Mouse (Mus musculus) left cerebral cortex, postnatal 36 days (tissue): ENCODE data around the gene Snx19. TPM values are rescaled to one million over a fixed set of nuclear protein-coding genes. Genes with fewer than 3 reads are reported as not detected.
A peak's percentile ranks its signal among the peaks of the same experiment; 100 is the strongest.

ENCODE experiments used
- DNase-seq, 2 experiments: peaks; one replicate each; pipeline ENCODE4 v3.0.0; 2021 to 2022; ENCODE audit warnings: low spot score in 2 of 2, mixed read lengths in 1 of 2
- intact Hi-C: fragments of 180-260 bp; cut with DNase I; formaldehyde crosslinking; loops from one replicate; pipeline ENCODE4 v1.15.1; 2025
- total RNA-seq, 2 experiments: library from RNA; stranded (reverse); gene quantifications; 2 replicates each; pipeline ENCODE4 v1.2.3; 2021

The Snx19 gene
- total RNA-seq, result 10 to 100 TPM; 43.9 to 45.7 TPM

DNA sequence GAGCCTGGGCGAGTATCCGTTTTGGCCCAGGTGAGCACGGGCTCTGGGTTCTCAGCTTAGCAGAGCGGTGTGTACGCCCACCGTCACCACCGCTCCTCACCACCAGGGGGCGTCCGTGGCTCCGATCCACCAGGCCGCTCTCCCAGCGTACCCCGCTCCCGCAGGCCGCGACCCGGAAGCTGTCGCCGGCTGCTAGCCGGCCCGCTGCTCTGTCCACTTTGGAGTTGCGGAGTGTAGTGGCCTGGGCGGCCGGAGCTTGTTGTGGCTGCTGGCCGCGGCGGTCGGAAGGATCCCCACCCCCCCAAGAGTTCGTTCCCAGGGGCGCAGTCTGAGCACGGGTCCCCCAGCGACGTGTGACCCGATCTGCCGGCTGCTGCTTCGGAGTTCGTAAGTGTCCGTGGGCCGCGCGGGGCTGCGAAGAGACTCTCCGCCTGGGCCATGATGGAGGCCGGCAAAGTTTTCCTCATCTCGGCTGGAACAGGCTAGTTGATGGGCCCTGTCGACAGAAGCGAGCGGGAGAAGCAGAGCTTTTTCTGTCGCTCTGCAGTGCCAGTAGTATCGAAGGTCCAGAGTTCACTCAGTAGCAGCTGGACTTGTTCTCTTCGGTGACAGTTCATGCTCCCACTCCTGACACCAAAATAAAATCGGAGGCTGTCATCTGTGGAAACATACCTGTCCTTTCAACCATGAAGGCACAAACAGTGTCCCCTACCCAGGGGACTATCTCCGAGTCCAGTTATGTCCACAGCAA is at the start of gene Snx19:
TSS of gene Snx19 (plus strand) at position 227 of the 751 bp plus-strand sequence.
- DNase-seq, result peak; percentile 92
- intact Hi-C loops, result no loop called here

DNA sequence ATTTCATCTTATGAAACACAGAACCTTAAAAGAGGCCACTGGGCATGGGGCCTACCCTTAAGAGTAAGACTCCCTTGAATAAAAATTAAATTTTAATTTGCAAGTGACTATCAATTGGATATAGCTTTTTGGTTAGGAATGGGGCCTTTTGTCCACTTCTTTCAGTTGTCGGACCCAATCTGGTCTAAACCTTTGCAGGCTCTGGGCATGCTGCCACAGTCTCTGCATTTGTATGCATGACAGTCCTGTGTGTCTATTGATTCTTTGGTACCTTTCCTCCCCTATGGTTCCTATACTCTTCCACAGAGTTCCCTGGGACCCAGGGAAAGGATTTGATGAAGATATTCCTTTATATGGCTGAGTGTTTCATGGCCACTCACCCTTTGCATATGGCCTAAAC is 26.1 kb upstream of the Snx19 start:
- no peak for DNase-seq
- intact Hi-C loops, result no loop called here

DNA sequence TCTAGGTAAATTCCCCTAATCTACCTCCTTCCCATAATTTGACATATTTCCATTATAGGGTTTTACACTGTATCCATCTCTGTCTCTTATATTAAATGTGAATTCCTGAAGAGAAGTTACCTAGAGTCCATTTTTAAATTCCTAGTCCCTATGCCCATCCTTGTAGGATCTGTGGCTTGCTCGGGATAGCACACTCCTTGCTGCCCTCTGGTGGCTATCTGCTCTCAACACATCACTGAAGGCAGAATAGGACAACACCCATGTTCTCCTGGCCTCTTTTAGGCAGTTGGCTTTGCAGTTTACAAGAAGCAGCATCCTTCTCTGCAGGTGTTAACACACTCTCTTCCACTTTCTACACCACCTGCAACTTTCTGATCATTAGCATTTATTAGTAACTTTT is 4.0 kb upstream of the Snx19 start:
- no peak for DNase-seq
- intact Hi-C loops, result loop anchor here (5.0 kb wide), 1 partner anchor 761 kb away; no protein-coding TSS in a partner anchor

DNA sequence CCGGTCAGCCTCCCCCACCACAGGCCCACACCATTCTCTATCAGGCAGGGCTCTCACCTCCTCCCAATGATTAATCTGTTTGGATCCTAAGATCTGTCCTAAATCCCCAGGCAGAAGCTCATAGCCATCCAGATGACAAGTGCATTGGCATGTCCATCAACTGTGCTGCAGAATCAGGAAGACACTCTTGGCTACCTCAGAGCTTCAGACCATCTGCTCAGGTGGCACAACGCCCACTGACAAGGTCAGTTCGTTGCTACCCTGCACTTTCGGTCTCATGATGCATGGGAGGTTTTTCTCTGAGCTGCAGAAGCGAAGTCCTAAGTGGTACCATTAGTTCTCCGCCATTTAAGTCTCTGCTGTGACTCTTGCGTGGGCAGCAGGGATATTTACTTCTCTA is 1.7 kb upstream of the Snx19 start:
- intact Hi-C loops, result no loop called here
- no peak for DNase-seq

DNA sequence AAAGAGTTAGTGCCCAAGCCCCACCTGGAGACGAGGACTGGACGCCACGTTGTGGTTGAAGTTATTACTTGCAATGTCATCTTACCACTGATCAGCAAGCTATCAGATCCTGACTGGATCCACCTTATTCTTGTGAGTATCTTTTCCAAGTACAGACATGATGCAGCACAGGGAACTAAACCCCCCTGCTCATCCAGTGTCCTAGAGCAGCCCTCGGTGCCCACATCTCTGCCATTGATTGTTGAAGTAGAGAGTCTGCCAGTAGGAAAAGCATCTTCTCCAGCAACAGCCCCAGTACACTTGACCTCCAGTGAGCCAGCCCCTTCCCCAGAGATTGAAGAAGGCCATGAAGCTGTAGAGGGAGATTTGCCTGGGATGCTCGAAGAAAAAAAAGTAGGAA is 1.3 kb downstream of the Snx19 start:
- intact Hi-C loops, result no loop called here
- no peak for DNase-seq

DNA sequence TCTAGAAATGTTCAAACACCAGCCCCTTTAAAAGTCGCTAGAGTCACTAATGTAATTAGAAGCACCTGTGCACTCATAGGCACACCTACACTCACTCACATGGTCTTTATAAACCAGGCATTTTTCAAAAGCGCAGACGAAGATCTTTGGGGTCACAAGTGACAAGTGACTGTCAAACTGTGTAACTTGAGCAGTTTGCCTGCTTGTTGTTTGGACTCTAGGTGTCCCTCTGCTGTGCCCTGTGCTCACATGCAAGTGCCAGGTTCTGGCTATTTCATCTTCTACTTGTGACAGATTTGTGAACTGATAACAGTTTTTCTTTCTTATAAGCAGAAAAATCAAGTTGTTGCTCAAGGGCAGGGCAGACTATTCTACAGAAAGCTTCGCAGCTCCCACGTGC is 3.5 kb downstream of the Snx19 start:
- no peak for DNase-seq
- intact Hi-C loops, result no loop called here

DNA sequence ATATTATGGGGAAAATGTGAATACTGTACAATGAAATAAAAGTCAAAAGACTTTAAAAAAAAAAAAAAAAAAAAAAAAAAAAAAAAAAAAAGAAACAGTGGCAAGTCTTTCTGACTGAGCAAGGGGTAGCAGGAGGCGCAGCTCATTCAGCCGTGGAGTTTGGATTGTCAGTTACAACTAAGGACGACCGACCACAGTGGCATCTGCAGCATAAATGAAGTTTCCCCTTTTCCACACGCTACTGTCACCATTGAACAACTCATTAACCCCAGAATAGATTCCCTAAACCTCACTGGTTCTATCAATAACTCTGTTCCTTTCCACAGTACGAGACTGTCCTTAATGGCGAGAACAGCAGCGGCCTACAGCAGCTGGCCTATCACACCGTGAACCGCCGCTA is 5.0 kb downstream of the Snx19 start:
- no peak for DNase-seq
- intact Hi-C loops, result no loop called here

DNA sequence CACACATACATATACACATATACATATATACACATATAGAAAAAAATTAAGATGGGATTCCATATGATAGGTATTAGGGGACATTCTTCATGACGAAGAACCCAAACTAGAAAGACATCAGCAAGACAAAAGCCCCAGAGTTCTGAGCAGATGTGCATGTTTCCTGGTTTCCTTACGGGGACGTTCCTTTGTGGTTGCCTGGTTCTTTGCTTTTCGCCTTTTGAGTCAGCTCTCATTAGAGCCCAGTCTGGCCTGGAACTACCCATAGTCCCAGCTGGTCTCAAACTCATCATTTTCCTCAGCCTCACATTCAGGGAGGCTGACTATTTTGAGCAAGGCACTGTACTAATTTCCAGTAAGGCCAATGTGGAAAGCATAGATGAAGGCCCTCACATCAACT is 7.0 kb downstream of the Snx19 start:
- DNase-seq, result no peak
- intact Hi-C loops, result no loop called here

DNA sequence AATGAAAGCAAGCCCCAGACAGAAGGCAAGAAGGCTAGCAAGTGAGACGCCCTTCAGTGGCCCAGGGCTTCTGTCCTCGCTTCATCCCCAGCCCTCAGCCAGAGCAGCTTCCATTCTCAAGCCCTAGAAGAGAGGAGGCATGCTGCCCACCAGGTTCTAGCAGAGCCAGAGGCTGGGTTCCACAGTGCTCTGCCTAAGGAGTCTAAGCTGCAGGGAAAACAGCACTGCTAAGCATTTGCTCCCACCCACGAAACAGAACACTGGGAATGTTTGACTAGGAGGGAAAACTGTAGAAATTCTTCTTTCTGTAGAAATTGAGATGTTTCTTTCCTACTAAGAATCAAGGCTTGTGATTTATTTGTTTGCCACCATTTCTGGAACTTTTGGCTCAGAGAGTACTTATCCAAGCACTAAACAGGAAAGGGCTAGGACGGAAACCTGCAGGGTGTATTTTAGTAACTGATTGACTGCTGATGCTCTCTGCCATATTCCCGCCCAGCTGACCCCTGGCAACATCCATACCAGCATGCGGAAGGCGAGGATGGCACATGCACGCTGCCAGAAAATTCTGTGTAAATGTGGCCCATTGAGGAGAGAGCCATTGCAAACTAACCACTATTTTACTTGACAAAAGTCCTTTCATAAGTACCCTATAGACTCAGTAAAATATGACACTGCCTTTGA is 9.1 kb downstream of the Snx19 start:
- intact Hi-C loops, result no loop called here
- no peak for DNase-seq

DNA sequence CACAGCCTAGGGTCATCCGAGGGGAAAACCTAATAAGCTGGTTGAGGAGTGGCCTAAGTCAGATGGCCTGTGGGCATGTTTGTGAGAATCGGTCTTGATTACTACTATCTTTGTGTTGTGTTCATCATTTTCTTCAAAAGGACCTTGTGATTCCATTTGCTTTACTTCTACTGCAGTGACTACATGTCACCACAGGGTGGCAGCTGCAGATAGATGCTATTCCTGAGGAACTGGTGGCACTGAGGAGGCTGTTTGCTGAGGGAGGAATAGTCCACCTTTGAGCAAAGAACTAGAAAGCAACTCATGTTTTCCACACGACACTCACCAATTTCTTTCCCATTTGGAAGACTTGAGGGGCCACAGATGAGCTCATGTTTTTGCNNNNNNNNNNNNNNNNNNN is 11.6 kb downstream of the Snx19 start:
- no peak for DNase-seq
- intact Hi-C loops, result no loop called here

DNA sequence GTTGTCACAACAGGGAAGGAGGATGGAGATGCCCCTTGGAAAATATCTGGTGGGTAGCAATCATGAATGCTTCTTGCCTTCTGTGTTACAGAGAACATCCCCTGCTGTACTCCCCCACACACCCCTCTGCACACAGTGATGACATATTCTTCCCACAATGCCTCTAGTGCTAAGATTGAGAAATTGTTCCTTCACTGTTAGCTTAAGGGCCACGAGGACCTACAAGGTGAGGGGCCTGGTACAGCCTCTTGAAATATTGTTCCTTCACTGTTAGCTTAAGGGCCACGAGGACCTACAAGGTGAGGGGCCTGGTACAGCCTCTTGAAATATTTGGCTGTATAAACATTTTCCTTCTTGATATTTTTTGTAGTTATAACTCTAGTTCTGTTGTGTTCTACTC is 14.9 kb downstream of the Snx19 start:
- intact Hi-C loops, result loop anchor here (5.0 kb wide), 1 partner anchor 646 kb away; no protein-coding TSS in a partner anchor
- no peak for DNase-seq

DNA sequence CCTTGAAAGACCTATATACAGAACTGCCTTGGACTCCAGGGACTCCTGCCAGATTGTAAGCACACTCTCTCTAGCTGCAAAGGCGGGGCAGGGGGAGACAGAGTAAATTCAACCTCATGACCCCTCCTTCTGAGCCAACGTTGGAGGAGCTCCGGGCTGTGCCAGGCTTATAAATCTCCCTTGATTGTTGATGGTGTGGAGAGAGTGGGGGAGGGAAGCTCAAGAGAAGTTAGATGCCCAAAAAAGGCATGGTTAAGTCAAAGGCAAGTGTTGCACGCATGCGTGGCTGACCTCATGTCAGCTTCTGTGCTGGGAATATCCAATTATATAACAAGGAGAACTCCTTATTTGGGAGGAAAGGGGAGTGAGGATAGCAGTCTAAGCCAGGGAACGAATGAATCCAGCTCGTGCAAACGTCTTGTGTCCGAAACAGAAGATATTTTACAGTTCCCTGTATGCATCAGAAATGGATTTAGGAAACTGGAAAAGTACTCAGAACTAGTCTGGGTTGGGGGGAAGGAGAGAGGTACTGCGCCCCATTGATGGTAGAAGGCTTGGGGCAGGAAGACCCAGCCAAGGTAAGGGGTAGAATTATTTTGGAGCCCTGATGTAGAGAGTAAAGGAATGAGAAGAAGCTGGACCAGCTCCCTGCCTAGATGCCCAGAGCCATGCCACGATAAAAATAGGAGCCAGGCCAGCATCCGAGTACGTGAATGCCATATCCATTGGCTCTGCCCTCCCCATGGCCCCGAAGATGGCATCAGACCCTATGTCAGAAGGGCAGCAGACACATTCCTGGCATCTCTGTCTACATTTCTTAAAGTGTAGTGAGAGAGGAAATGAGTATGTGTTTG is 18.6 kb downstream of the Snx19 start:
- intact Hi-C loops, result no loop called here
- no peak for DNase-seq

DNA sequence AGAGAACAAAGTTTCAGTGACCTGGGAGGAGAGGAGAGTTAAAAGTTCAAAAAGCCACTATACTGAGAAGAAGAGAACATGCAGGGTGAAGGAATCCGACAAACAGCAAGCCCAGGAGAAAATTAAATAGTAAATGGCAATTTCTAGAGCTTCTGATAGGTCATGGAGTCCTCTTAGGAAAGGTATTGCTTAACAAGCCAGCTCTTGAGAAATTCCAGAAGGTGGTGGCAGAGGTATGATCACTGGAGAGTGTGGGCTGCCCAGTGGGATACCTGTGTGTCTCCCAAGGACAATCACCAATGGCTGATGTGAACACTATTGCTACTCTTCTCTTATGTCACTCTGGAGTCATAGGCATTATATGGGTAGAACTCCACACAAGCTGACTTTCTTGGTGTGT is 19.2 kb downstream of the Snx19 start:
- no peak for DNase-seq
- intact Hi-C loops, result no loop called here

DNA sequence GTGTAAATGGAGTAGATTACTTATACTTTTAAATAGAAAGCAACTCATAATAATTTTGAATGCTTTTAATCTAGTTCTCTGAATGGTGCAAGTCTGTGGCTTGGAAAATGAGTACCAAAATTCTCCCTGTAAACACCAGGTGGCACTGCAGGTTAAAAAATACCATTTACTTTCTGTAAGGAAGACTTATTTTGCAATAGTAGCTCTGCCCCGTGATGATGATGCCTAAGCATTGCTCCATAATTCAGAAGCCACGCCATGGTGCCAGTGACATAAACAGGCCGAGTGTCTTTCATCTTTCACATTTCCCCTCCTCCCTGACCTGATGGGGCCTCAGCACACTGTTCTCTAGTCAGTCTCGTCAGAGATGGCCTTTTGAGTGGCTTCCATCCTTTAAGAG is 21.6 kb downstream of the Snx19 start:
- DNase-seq, result no peak
- intact Hi-C loops, result no loop called here

DNA sequence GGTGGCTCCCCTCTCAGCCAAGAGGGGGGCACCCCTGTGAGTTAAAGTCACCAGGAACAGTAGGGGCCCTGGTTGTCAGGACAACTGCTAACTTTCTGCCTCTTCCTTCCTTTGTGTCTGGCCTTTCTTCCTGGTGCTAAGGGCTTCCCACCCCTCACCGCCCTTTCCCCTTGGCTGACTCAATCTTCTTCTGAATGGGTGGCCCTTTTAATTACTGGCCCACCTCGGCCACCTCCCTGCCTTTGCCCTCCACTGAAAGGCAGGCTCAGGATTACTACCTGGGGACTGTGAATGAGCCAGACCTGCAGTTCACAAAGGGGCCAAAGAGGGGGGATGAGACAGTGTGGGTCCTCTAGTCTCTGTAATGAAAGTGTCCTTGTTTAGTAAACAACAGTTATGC is 23.0 kb downstream of the Snx19 start:
- no peak for DNase-seq
- intact Hi-C loops, result no loop called here

DNA sequence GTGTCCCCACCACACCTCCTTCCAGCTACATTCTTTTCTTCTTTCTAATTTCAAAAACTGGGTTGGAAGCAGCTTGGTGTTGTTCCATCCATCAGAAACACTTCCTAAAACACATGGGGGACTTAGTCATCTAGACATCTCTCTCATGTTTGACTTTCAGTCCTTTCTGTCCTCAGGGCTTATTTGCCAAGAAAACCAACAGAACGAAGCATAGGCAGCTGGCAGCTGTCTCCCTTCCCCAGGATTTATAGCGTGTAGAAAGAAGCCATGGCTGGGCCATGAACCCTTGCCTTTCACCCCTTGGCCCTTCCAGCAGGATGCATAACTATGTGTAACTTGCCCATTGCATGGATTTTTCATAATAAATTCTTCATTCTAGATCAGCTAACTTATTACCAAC is 23.9 kb downstream of the Snx19 start:
- intact Hi-C loops, result no loop called here
- no peak for DNase-seq

DNA sequence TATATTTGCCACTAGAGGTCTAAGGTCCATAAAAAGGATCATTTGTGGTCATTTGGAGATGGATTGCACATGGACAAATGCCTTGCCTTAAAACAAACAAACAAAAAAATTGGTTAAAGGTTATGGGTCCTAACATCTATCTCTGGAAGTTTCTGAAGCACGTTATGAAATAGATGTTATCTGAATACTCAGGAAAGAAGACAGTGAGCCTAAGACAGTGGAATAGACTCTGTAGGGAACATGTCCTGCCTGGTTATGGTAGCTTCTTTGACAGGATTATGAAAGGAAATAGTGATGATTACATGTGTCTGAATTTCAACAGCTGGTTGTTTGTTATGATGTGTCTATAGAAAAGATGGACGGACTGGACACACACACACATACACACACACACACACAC is 27.6 kb downstream of the Snx19 start:
- intact Hi-C loops, result no loop called here
- DNase-seq, result no peak

DNA sequence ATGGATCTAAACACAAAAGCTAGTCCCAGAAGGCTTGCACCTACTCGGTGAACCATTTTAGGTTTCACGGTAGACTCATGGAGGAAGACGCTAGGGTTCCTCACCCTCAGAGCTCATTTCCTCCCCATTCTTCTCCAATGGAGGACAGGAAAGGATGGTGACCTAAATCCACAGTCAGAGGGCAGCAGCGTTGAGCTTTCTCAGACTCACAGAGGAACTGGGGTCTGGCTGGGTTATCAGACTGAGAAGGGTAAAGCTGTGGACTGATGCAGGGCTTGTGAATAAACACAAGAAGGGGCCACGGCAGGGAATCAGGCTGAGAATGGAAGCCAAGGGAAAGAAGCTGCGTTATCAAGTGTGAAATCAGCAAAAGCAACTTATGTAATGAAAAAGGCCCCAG is 29.3 kb downstream of the Snx19 start:
- intact Hi-C loops, result no loop called here
- no peak for DNase-seq

DNA sequence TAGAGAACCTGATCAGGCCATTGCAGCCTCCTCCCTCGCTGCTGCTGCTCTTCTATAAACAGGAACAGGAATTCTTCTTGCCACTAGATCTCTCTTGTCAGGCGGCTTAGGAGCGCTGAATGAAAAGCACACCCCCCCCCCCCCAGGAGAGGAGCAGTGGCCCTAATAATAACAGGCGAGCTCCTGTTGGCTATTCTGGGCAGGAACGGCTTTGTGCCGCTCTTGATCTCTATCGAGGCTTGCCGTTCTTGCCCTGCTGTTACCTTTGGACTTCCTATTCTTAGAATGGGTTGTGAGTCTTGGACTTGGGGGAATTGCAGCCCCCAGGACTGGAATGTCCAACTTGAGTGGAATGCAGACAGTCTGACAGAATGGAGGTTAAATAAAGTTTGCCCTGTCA is 33.6 kb downstream of the Snx19 start:
- intact Hi-C loops, result no loop called here
- no peak for DNase-seq

DNA sequence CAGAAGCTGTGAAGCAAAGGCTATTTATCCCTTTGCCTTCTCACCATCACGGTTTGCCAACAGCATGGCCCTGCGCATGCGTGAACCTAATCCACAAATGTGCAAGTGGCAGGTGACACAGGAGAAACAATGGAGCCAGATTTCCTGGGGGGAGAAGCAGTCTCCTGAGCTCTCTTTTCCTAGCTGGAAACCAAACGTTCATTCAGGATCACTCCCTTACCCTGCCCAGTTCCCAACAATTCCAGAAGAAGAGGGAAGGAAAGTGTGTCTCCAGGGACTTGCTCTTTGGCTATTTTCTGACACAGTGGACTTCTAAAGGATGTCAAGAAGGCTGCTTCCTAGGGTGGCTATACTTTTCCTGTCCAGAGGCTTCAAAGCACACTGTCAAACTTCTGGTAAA is 37.8 kb downstream of the Snx19 start:
- intact Hi-C loops, result no loop called here
- no peak for DNase-seq

DNA sequence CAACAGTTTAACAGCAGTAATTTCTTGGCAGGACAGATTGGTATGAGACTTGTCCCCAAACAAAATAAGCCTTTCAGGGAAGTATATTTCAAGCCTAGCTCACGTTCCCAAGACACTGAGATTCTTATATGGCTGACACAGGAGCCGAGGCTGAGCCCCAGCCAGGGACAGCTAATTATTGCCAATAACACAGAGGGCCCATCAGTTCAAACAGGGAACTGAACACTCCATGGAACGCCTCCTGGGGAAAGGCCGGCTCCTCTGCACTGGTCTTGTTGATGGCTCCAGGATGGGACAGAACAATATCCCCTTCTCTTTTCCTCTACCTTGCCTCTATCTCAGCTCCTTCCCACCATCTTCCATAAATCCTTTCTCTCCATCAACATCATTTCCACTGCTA is 53.1 kb downstream of the Snx19 start:
- DNase-seq, result no peak
- intact Hi-C loops, result loop anchor here (1.0 to 10.0 kb wide), 3 partner anchors 75 to 609 kb away; no protein-coding TSS in a partner anchor
